Mouse (Mus musculus) gastrocnemius, adult 18-20 months (tissue): ENCODE results near the gene Ssbp3. TPM values are rescaled to one million over a fixed set of nuclear protein-coding genes. Genes with fewer than 3 reads are reported as not detected.

Source experiments
- DNase-seq: peaks from one replicate; pipeline ENCODE4 v3.0.0; 2021; ENCODE audit warnings: low spot score
- total RNA-seq, 2 experiments: library from RNA; stranded (reverse); gene quantifications; 2 replicates each; pipeline ENCODE4 v1.2.3; 2021

The Ssbp3 gene
- total RNA-seq, 2 experiments from 2014 or later = 20.5 to 25.5 TPM

- DNase-seq = no peak
Measured at GRCm38 (mm10) chr4:106958117-106958516, 47.6 kb downstream of the Ssbp3 start.

- no peak for DNase-seq
Measured at GRCm38 (mm10) chr4:106958561-106958960, 48.1 kb downstream of the Ssbp3 start.

GRCm38 (mm10) chr4:106959506-106960302, 49.2 kb downstream of the Ssbp3 start:
- no peak for DNase-seq

GRCm38 (mm10) chr4:106960476-106960875, 50.0 kb downstream of the Ssbp3 start:
- DNase-seq = no peak

DNA sequence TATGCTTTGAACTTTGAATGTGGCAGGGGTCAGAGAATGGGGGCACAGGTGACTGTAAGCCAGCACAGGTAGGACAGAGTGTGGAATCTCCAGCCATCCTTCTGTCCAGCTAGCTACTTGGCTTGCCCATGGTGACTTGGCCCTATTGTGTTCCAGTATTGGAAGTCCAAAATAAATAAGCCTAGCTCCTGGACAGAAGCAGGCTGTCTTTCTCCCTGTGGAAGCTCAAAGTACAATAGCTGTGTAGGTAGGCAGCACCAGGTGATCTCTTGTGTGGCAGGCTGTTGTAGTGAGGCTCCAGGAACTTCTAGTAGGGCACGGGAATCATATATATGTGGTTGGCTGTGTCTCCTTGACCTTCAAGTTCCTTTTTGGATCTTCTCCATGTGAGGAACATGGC, 50.8 kb downstream of the Ssbp3 start:
- no peak for DNase-seq

GRCm38 (mm10) chr4:106964356-106964755, 53.9 kb downstream of the Ssbp3 start:
- DNase-seq = no peak

DNA sequence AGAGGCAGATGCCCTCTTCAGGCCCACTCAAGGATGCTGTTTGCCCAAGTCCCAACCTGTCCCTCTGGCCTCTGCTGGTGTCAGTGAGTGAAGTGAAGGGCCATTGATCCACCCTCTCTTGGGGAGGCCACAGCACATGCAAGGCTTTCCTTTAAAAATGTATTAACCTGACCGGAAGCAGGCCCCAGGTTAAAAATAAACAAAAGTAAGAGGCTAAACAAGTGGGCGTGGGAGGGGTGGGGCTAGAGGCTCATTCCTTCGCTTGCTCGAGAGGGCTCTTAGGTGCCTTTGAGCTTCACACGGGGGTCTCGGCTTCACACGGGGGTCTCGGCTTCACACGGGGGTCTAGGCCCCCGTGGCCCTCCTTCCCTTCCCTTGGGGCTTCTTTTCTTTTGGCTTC, 54.5 kb downstream of the Ssbp3 start:
- DNase-seq = no peak

- DNase-seq = no peak
Measured at GRCm38 (mm10) chr4:106966443-106966842, 55.9 kb downstream of the Ssbp3 start.

- DNase-seq = peak; percentile 50
Measured at GRCm38 (mm10) chr4:106968910-106969309, 58.4 kb downstream of the Ssbp3 start.

- no peak for DNase-seq
Measured at GRCm38 (mm10) chr4:106970786-106971185, 60.3 kb downstream of the Ssbp3 start.

DNA sequence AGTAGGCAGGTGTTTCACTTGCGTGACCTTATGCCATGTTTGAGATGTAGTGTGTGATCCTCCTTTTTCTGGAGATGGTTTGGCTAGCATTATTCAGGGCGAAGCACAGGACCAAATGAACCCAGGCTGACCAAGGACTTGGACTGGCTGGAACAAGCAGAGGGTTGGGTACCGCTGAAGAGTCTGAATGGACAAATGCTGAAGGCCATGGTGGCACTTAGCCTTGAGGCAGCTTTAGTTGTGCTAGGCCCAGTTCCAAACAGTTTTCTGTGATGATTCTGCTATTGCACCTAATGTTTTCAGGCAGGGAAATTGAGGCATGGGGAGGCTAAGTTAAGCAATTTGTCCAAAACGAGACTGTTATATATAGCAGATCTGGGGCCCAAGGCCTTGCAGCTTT, 61.6 kb downstream of the Ssbp3 start:
- DNase-seq = no peak

- no peak for DNase-seq
Measured at GRCm38 (mm10) chr4:106972461-106973384, 62.2 kb downstream of the Ssbp3 start.

- no peak for DNase-seq
Measured at GRCm38 (mm10) chr4:106975324-106975723, 64.8 kb downstream of the Ssbp3 start.

GRCm38 (mm10) chr4:106975890-106976289, 65.4 kb downstream of the Ssbp3 start:
- DNase-seq = no peak

- no peak for DNase-seq
Measured at GRCm38 (mm10) chr4:106976576-106976975, 66.1 kb downstream of the Ssbp3 start.

GRCm38 (mm10) chr4:106977218-106977651, 66.7 kb downstream of the Ssbp3 start:
- no peak for DNase-seq

- no peak for DNase-seq
Measured at GRCm38 (mm10) chr4:106978376-106978775, 67.9 kb downstream of the Ssbp3 start.

- no peak for DNase-seq
Measured at GRCm38 (mm10) chr4:106980669-106981068, 70.2 kb downstream of the Ssbp3 start.

GRCm38 (mm10) chr4:106981385-106982103, 71.0 kb downstream of the Ssbp3 start:
- DNase-seq = no peak

DNA sequence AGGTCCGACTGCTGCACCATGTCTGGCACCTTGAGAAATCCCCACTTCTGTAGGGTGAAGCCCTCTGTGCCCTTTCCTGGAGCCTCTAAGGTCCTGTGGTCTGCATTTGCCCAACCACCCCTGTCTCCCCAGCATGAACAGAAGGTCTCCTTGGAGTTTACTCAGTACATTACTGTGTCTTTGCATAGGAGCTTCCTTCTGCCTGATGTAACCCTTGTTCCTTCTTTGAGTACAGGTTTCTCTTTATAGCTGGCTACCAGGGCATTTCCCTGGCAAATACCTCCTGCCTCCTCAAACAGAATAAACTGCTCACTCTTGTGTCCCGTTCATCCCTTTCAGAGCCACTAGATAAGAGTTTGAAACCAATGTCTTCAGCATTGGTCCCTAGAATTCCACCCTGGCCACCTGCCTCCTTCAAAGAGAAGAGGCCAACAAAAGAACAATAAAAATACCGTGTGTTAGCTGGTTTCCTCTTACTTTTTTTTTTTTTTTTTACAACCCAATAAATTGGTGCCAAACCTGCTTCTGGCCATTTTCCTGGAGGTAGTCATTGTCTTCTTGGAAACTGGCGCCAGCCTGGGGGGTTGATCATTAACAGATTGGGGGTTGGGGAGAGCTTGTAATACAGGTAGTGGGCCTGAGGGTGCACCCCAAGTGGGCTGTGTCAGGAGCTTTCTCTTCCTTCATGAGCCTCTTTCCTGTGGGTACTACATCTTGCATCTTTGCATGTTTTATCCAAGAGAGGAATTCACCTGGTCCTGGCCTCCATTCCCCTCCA, 72.0 kb downstream of the Ssbp3 start:
- no peak for DNase-seq
